Mouse (Mus musculus) myocyte (in vitro differentiated cells): ENCODE measurements around the gene Tnfsf8. TPM values are rescaled to one million over a fixed set of nuclear protein-coding genes. Genes with fewer than 3 reads are reported as not detected.

ENCODE experiments used
- H3K27me3 ChIP-seq: one replicate; pipeline ENCODE4 v1.6.1; 2011; ENCODE audit not compliant: control insufficient read depth, insufficient read depth, insufficient read length
- H3K36me3 ChIP-seq: one replicate; pipeline ENCODE4 v1.6.1; 2011; ENCODE audit not compliant: control insufficient read depth, insufficient read depth
- H3K4me2 ChIP-seq: one replicate; pipeline ENCODE4 v1.6.1; 2011; ENCODE audit warnings: low read depth, control low read depth
- H3K4me3 ChIP-seq: one replicate; pipeline ENCODE4 v1.5.1; 2011; ENCODE audit warnings: mild to moderate bottlenecking, control low read depth, moderate library complexity
- H3K79me2 ChIP-seq: one replicate; pipeline ENCODE4 v1.6.1; 2011; ENCODE audit not compliant: control insufficient read depth, insufficient read depth
- H3ac ChIP-seq: one replicate; pipeline ENCODE4 v1.6.1; 2011; ENCODE audit not compliant: control insufficient read depth, insufficient read length
- CEBPB ChIP-seq: IDR thresholded peaks from 2 replicates; pipeline ENCODE4 v1.6.1; 2011; ENCODE audit warnings: mild to moderate bottlenecking, moderate library complexity; ENCODE audit not compliant: poor library complexity, insufficient read depth, severe bottlenecking
- E2F4 ChIP-seq: IDR thresholded peaks from one replicate; pipeline ENCODE4 v1.6.1; 2011; ENCODE audit warnings: mild to moderate bottlenecking, control low read depth, moderate library complexity; ENCODE audit not compliant: insufficient read depth
- MAX ChIP-seq: IDR thresholded peaks from one replicate; pipeline ENCODE4 v1.6.1; 2011; ENCODE audit warnings: low read depth, mild to moderate bottlenecking, control low read depth
- MYOD1 ChIP-seq, 3 experiments: IDR thresholded peaks; one replicate each; pipeline ENCODE4 v1.6.1; 2011; ENCODE audit warnings: control low read depth in 2 of 3, low read depth in 2 of 3, mild to moderate bottlenecking in 2 of 3, moderate library complexity in 1 of 3; ENCODE audit not compliant: insufficient read length in 2 of 3, control insufficient read depth in 1 of 3
- MYOG ChIP-seq, 3 experiments: IDR thresholded peaks; one replicate each; pipeline ENCODE4 v1.6.1; 2011; ENCODE audit warnings: control low read depth in 2 of 3, low read depth in 2 of 3, mild to moderate bottlenecking in 2 of 3; ENCODE audit not compliant: insufficient read length in 2 of 3, control insufficient read depth in 1 of 3, insufficient read depth in 1 of 3
- POLR2A ChIP-seq: IDR thresholded peaks from one replicate; pipeline ENCODE4 v1.6.1; 2011; ENCODE audit warnings: low read depth, mild to moderate bottlenecking, control low read depth, moderate library complexity; ENCODE audit not compliant: insufficient read length
- POLR2AphosphoS2 ChIP-seq: IDR thresholded peaks from one replicate; pipeline ENCODE4 v1.6.1; 2011; ENCODE audit warnings: low read depth, control low read depth; ENCODE audit not compliant: insufficient read length
- REST ChIP-seq: IDR thresholded peaks from one replicate; pipeline ENCODE4 v1.6.1; 2011; ENCODE audit warnings: mild to moderate bottlenecking, control low read depth, moderate library complexity; ENCODE audit not compliant: insufficient read depth, insufficient read length
- SRF ChIP-seq: IDR thresholded peaks from one replicate; pipeline ENCODE4 v1.6.1; 2011; ENCODE audit warnings: low read depth; ENCODE audit not compliant: control insufficient read depth, insufficient read length
- TCF12 ChIP-seq: IDR thresholded peaks from one replicate; pipeline ENCODE4 v1.6.1; 2011; ENCODE audit warnings: mild to moderate bottlenecking, control low read depth; ENCODE audit not compliant: poor library complexity, insufficient read depth, severe bottlenecking
- TCF3 ChIP-seq: IDR thresholded peaks from one replicate; pipeline ENCODE4 v1.6.1; 2011; ENCODE audit warnings: low read depth, control low read depth; ENCODE audit not compliant: insufficient read length
- USF1 ChIP-seq: IDR thresholded peaks from one replicate; pipeline ENCODE4 v1.6.1; 2011; ENCODE audit warnings: low read depth, mild to moderate bottlenecking, control low read depth, moderate library complexity
- polyA plus RNA-seq: library from polyadenylated mRNA; unstranded; fragments of >200 nt; fragmentation: generic; extraction: Trizol; gene quantifications from one replicate; pipeline ENCODE4 v1.2.1, GENCODE M21; 2012; ENCODE audit warnings: missing spikeins

The Tnfsf8 gene
- polyA plus RNA-seq, 1 experiment, result 0.02 TPM

GRCm38 (mm10) chr4:63862953-63863352 is 1.8 kb upstream of the Tnfsf8 start:
- Histone ChIP-seq H3K4me2 (no peak overlapping the region), H3K79me2 (no peaks in the 10 kb centered on the region), H3K27me3 (no peaks in the 10 kb centered on the region), H3K4me3 (no peak overlapping the region), H3K36me3 (no peaks in the 10 kb centered on the region), H3ac (no peak overlapping the region)
- no peak for TF ChIP-seq SRF
- no peak for TF ChIP-seq POLR2AphosphoS2
- no peak for TF ChIP-seq TCF3
- no peak for TF ChIP-seq CEBPB
- TF ChIP-seq MAX, result no peak
- TF ChIP-seq USF1, result no peak
- no peak for TF ChIP-seq POLR2A
- TF ChIP-seq MYOD1 (IDR thresholded peaks at IDR 0.05; ENCODE audit: control insufficient read depth in 1 of 3, insufficient read length in 2 of 3, low read depth in 2 of 3), result no peak
- no peak for TF ChIP-seq E2F4
- TF ChIP-seq REST, result no peak
- no peak for TF ChIP-seq TCF12
- TF ChIP-seq MYOG (IDR thresholded peaks at IDR 0.05; ENCODE audit: control insufficient read depth in 1 of 3, insufficient read depth in 1 of 3, insufficient read length in 2 of 3, low read depth in 2 of 3), result no peak

GRCm38 (mm10) chr4:63862092-63862697 is 1.0 kb upstream of the Tnfsf8 start:
- Histone ChIP-seq H3K79me2 (no peaks in the 10 kb centered on the region), H3K36me3 (no peaks in the 10 kb centered on the region), H3K27me3 (no peaks in the 10 kb centered on the region), H3K4me3 (no peak overlapping the region), H3K4me2 (no peak overlapping the region), H3ac (no peak overlapping the region)
- no peak for TF ChIP-seq USF1
- no peak for TF ChIP-seq SRF
- no peak for TF ChIP-seq MYOG (IDR thresholded peaks at IDR 0.05; ENCODE audit: control insufficient read depth in 1 of 3, insufficient read depth in 1 of 3, insufficient read length in 2 of 3, low read depth in 2 of 3)
- no peak for TF ChIP-seq REST
- no peak for TF ChIP-seq TCF3
- TF ChIP-seq E2F4, result no peak
- peak; percentile 17; the same call in 1 of the 2 replicates for TF ChIP-seq CEBPB
- no peak for TF ChIP-seq POLR2AphosphoS2

GRCm38 (mm10) chr4:63860236-63860635 is 911 bp downstream of the Tnfsf8 start:
- TF ChIP-seq MYOG (IDR thresholded peaks at IDR 0.05; ENCODE audit: control insufficient read depth in 1 of 3, insufficient read depth in 1 of 3, insufficient read length in 2 of 3, low read depth in 2 of 3) (no peak), SRF (no peak), USF1 (no peak), POLR2AphosphoS2 (no peak), MYOD1 (IDR thresholded peaks at IDR 0.05; ENCODE audit: control insufficient read depth in 1 of 3, insufficient read length in 2 of 3, low read depth in 2 of 3) (no peak), TCF3 (no peak), CEBPB (no peak), MAX (no peak), TCF12 (no peak), E2F4 (no peak), POLR2A (no peak)

GRCm38 (mm10) chr4:63859785-63860203 is 1.4 kb downstream of the Tnfsf8 start:
- Histone ChIP-seq H3ac (no peak overlapping the region), H3K79me2 (no peaks in the 10 kb centered on the region), H3K36me3 (no peaks in the 10 kb centered on the region), H3K27me3 (no peaks in the 10 kb centered on the region), H3K4me2 (peak overlapping the region; percentile 68), H3K4me3 (no peak overlapping the region)
- TF ChIP-seq TCF12 (no peak), USF1 (peak; percentile 60)

More at GRCm38 (mm10) chr4:63860236-63860635, 911 bp downstream of the Tnfsf8 start:
- Histone ChIP-seq H3K36me3 (no peaks in the 10 kb centered on the region), H3K4me3 (no peak overlapping the region), H3K27me3 (no peaks in the 10 kb centered on the region), H3K79me2 (no peaks in the 10 kb centered on the region), H3ac (no peak overlapping the region), H3K4me2 (peak overlapping the region; percentile 68)

- no peak for TF ChIP-seq CEBPB
- TF ChIP-seq USF1, result no peak
- TF ChIP-seq TCF12, result no peak
- no peak for TF ChIP-seq POLR2AphosphoS2
- no peak for TF ChIP-seq POLR2A
- no peak for TF ChIP-seq REST
- TF ChIP-seq E2F4, result no peak
- TF ChIP-seq MYOG (IDR thresholded peaks at IDR 0.05; ENCODE audit: control insufficient read depth in 1 of 3, insufficient read depth in 1 of 3, insufficient read length in 2 of 3, low read depth in 2 of 3), result no peak
- TF ChIP-seq SRF, result no peak
- TF ChIP-seq TCF3, result no peak
- TF ChIP-seq MAX, result no peak
- no peak for TF ChIP-seq MYOD1 (IDR thresholded peaks at IDR 0.05; ENCODE audit: control insufficient read depth in 1 of 3, insufficient read length in 2 of 3, low read depth in 2 of 3)
- H3K4me3 ChIP-seq, result no peak overlapping the region
- no peaks in the 10 kb centered on the region for H3K27me3 ChIP-seq
- no peak overlapping the region for H3K4me2 ChIP-seq
- no peak overlapping the region for H3ac ChIP-seq
- H3K36me3 ChIP-seq, result no peaks in the 10 kb centered on the region
- H3K79me2 ChIP-seq, result no peaks in the 10 kb centered on the region
These were observed 2.4 kb downstream of the Tnfsf8 start for GRCm38 (mm10) chr4:63858646-63859224.
